Mouse (Mus musculus): Measurements from ENCODE around the gene Gdpd1.

Gdpd1 gene

GRCm38 (mm10) chr11:86984990-86985389 lies 88.9 kb downstream of the Gdpd1 start:
- DNase-seq, result no peak
